Mouse (Mus musculus): ENCODE data around the gene Nkapl. TPM values are rescaled to one million over a fixed set of nuclear protein-coding genes. Genes with fewer than 3 reads are reported as not detected.
A peak's percentile ranks its signal among the peaks of the same experiment; 100 is the strongest.
"Not testable (repeated sequence)": the region's sequence is repeated elsewhere in the genome, so short reads cannot be mapped to it uniquely, and the experiment has no call there.

Nkapl gene
- 2.5 and 3.2 TPM in 2 replicates for polyA plus RNA-seq (2014; fragmentation: Nextera tagmentation; extraction: Ambion mirVana)

GRCm38 (mm10) chr13:21468061-21469019 lies at the start of gene Nkapl:
TSS of gene Nkapl (minus strand) at chr13:21468509.
- WGBS, result under 1% methylated on average over 54 of the region's 54 CpGs
- peak within 1 kb of the TSS; percentile 84 for H3K4me2 ChIP-seq (ENCODE audit: low read depth)
- H3K27me3 ChIP-seq (ENCODE audit: control insufficient read depth, insufficient read depth, low read length), result no peaks in the 10 kb centered on the region
- peak; percentile 99 for ATAC-seq (ENCODE audit: insufficient read depth, low FRiP score, low TSS enrichment)
- H3K4me1 ChIP-seq (ENCODE audit: control insufficient read depth, insufficient read depth, low read length), result no peaks in the 10 kb centered on the region
- H3K9ac ChIP-seq (ENCODE audit: low read length), result peak within 1 kb of the TSS; percentile 76
- H3K27ac ChIP-seq (ENCODE audit: low read depth, low read length), result peak within 1 kb of the TSS; percentile 30; the same call in 1 of the 2 replicates
- peak within 1 kb of the TSS; percentile 52 for H3K4me3 ChIP-seq (ENCODE audit: low read depth, low read length)
- H3K9me3 ChIP-seq (ENCODE audit: control insufficient read depth, low read length), result no peaks in the 10 kb centered on the region
- DNase-seq (ENCODE audit: low spot score), result peak; percentile 90
- H3K36me3 ChIP-seq (ENCODE audit: control insufficient read depth, insufficient read depth, low read length), result no peaks in the 10 kb centered on the region

DNA sequence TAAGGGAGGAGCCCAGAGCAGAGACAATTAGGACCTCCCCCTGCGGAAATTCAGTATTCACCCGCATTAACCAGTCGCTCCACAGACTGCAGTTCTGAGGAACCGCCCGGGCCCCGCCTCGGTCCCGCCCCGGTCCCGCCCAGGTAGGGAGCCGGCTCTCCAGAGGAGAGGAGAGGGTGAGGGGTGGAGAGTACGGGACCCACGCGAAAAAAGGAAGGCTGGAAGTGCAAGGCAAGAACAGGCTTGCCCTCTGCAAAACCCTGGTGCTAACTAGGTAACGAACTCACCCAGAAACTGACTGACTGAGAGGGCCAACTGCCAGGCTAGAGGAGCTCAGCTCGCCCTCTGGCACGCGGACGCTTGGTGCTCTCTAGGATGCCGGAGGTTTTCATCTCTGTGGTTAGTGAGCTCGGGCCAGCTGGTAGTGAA lies 37.9 kb upstream of the Nkapl start:
- Histone ChIP-seq H3K9me3 (ENCODE audit: control insufficient read depth, low read length) (no peaks in the 10 kb centered on the region), H3K4me3 (ENCODE audit: low read depth, low read length) (peak overlapping the region; percentile 66), H3K4me2 (ENCODE audit: low read depth) (peak overlapping the region; percentile 42), H3K4me1 (ENCODE audit: control insufficient read depth, insufficient read depth, low read length) (no peaks in the 10 kb centered on the region), H3K27me3 (ENCODE audit: control insufficient read depth, insufficient read depth, low read length) (no peaks in the 10 kb centered on the region), H3K36me3 (ENCODE audit: control insufficient read depth, insufficient read depth, low read length) (no peaks in the 10 kb centered on the region), H3K9ac (ENCODE audit: low read length) (peak overlapping the region; percentile 74), H3K27ac (ENCODE audit: low read depth, low read length) (0 out of 2 replicates have a peak overlapping the region, but pooled peaks have one; percentile 54)
- ATAC-seq (ENCODE audit: insufficient read depth, low FRiP score, low TSS enrichment) (peak; percentile 98), DNase-seq (ENCODE audit: low spot score) (peak; percentile 88)
- under 1% methylated on average over 21 of the region's 21 CpGs for WGBS

- Histone ChIP-seq H3K4me2 (ENCODE audit: low read depth) (no peak overlapping the region), H3K27ac (ENCODE audit: low read depth, low read length) (no peak overlapping the region), H3K9me3 (ENCODE audit: control insufficient read depth, low read length) (no peaks in the 10 kb centered on the region), H3K27me3 (ENCODE audit: control insufficient read depth, insufficient read depth, low read length) (no peaks in the 10 kb centered on the region), H3K36me3 (ENCODE audit: control insufficient read depth, insufficient read depth, low read length) (no peaks in the 10 kb centered on the region), H3K9ac (ENCODE audit: low read length) (no peak overlapping the region), H3K4me3 (ENCODE audit: low read depth, low read length) (no peak overlapping the region), H3K4me1 (ENCODE audit: control insufficient read depth, insufficient read depth, low read length) (no peaks in the 10 kb centered on the region)
- 90% methylated on average over 5 of the region's 5 CpGs for WGBS
- no peak for ATAC-seq (ENCODE audit: insufficient read depth, low FRiP score, low TSS enrichment)
- no peak for DNase-seq (ENCODE audit: low spot score)
Observed at GRCm38 (mm10) chr13:21502296-21502695, 34.0 kb upstream of the Nkapl start.

DNA sequence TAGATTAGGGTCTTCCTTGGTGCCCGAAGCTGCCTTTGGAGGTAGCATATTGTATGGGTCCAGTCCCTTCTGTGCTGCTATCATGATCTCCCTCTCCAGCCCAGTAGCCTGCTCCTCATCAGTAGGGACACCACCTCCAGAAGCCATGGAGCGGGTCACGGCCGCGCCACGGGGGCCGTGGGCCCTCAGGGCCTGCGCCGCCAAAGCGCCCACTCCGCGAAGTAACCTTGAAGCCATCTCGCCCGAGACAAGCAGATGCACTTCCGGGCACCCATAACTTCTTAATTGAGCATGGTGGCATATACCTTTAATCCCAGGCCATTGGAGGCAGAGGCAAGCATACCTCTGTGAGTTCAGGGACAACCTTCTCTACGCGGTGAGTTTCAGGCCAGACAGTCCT lies 32.9 kb upstream of the Nkapl start, which contains the start of gene Gm11273:
Gene Gm11273 (minus strand): TSS at position 237 of the 400 bp plus-strand sequence.
- ATAC-seq (ENCODE audit: insufficient read depth, low FRiP score, low TSS enrichment); DNase-seq (ENCODE audit: low spot score); H3K9me3 ChIP-seq (ENCODE audit: control insufficient read depth, low read length); H3K4me3 ChIP-seq (ENCODE audit: low read depth, low read length); H3K36me3 ChIP-seq (ENCODE audit: control insufficient read depth, insufficient read depth, low read length); H3K27me3 ChIP-seq (ENCODE audit: control insufficient read depth, insufficient read depth, low read length); H3K4me1 ChIP-seq (ENCODE audit: control insufficient read depth, insufficient read depth, low read length); H3K9ac ChIP-seq (ENCODE audit: low read length); H3K4me2 ChIP-seq (ENCODE audit: low read depth); H3K27ac ChIP-seq (ENCODE audit: low read depth, low read length): not testable (repeated sequence)
- 94% methylated on average over 17 of the region's 17 CpGs for WGBS

DNA sequence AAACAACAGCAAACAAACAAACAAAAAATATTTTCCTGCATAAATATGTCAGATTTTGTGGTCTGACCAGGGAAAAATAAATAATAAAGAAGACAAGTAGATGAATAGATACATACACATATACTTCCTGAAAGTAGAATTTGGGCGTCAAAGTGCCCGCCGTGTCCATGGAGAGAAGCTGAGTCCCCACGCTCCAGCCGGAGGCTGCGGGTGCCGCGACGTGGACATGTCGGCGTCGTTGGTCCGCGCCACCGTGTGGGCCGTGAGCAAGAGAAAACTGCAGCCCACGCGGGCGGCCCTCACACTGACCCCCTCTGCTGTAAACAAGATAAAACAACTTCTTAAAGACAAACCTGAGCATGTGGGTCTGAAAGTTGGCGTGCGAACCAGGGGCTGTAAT lies 26.8 kb upstream of the Nkapl start, which contains the start of gene AK157302:
Gene AK157302 (plus strand): TSS at position 144 of the 400 bp plus-strand sequence.
- Histone ChIP-seq H3K9ac (ENCODE audit: low read length) (no peak within 1 kb of the TSS), H3K4me1 (ENCODE audit: control insufficient read depth, insufficient read depth, low read length) (no peaks in the 10 kb centered on the region), H3K4me2 (ENCODE audit: low read depth) (no peak within 1 kb of the TSS), H3K27ac (ENCODE audit: low read depth, low read length) (no peak within 1 kb of the TSS), H3K27me3 (ENCODE audit: control insufficient read depth, insufficient read depth, low read length) (no peaks in the 10 kb centered on the region), H3K4me3 (ENCODE audit: low read depth, low read length) (no peak within 1 kb of the TSS), H3K36me3 (ENCODE audit: control insufficient read depth, insufficient read depth, low read length) (no peaks in the 10 kb centered on the region), H3K9me3 (ENCODE audit: control insufficient read depth, low read length) (no peaks in the 10 kb centered on the region)
- DNase-seq (ENCODE audit: low spot score) (no peak), ATAC-seq (ENCODE audit: insufficient read depth, low FRiP score, low TSS enrichment) (no peak)
- 95% methylated on average over 21 of the region's 21 CpGs for WGBS

GRCm38 (mm10) chr13:21492847-21493246 lies 24.5 kb upstream of the Nkapl start:
- H3K4me2 ChIP-seq (ENCODE audit: low read depth), result no peak overlapping the region
- H3K9me3 ChIP-seq (ENCODE audit: control insufficient read depth, low read length), result no peaks in the 10 kb centered on the region
- no peaks in the 10 kb centered on the region for H3K36me3 ChIP-seq (ENCODE audit: control insufficient read depth, insufficient read depth, low read length)
- no peak overlapping the region for H3K4me3 ChIP-seq (ENCODE audit: low read depth, low read length)
- H3K4me1 ChIP-seq (ENCODE audit: control insufficient read depth, insufficient read depth, low read length), result no peaks in the 10 kb centered on the region
- no peak overlapping the region for H3K9ac ChIP-seq (ENCODE audit: low read length)
- DNase-seq (ENCODE audit: low spot score) (no peak), ATAC-seq (ENCODE audit: insufficient read depth, low FRiP score, low TSS enrichment) (no peak)
- H3K27me3 ChIP-seq (ENCODE audit: control insufficient read depth, insufficient read depth, low read length), result no peaks in the 10 kb centered on the region
- 95% methylated on average over 5 of the region's 5 CpGs for WGBS
- H3K27ac ChIP-seq (ENCODE audit: low read depth, low read length), result no peak overlapping the region

DNA sequence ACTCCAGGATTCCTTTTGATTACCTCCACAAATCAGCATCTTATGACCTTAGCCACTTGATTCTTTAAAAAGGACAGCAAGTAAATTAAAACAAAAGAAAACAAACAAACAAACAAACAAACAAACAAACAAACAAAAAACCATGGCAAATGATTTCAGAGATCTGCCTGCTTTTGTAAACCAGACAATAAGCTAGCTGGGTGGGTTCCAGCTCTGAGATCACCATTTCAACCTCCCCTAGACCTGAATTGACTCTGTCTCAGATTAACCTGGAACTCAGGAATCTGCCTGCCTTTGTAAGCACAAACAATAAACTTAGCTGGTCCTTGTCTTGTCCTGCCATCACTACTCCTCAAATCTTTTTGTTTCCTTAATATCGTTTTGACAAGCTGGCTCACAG lies 18.6 kb upstream of the Nkapl start:
- Histone ChIP-seq H3K4me3 (ENCODE audit: low read depth, low read length) (no peak overlapping the region), H3K4me1 (ENCODE audit: control insufficient read depth, insufficient read depth, low read length) (no peaks in the 10 kb centered on the region), H3K4me2 (ENCODE audit: low read depth) (no peak overlapping the region), H3K27me3 (ENCODE audit: control insufficient read depth, insufficient read depth, low read length) (no peaks in the 10 kb centered on the region), H3K27ac (ENCODE audit: low read depth, low read length) (no peak overlapping the region), H3K9ac (ENCODE audit: low read length) (no peak overlapping the region), H3K9me3 (ENCODE audit: control insufficient read depth, low read length) (no peaks in the 10 kb centered on the region), H3K36me3 (ENCODE audit: control insufficient read depth, insufficient read depth, low read length) (no peaks in the 10 kb centered on the region; the same call in 1 of the 2 replicates)
- ATAC-seq (ENCODE audit: insufficient read depth, low FRiP score, low TSS enrichment), result no peak
- no peak for DNase-seq (ENCODE audit: low spot score)
- 92% methylated on average over 1 of the region's 1 CpGs for WGBS

- not testable (repeated sequence) for H3K4me1 ChIP-seq (ENCODE audit: control insufficient read depth, insufficient read depth, low read length); H3K36me3 ChIP-seq (ENCODE audit: control insufficient read depth, insufficient read depth, low read length); H3K9me3 ChIP-seq (ENCODE audit: control insufficient read depth, low read length); H3K27me3 ChIP-seq (ENCODE audit: control insufficient read depth, insufficient read depth, low read length); H3K27ac ChIP-seq (ENCODE audit: low read depth, low read length)
- peak within 1 kb of the TSS; percentile 66 for H3K4me2 ChIP-seq (ENCODE audit: low read depth)
- peak within 1 kb of the TSS; percentile 51 for H3K4me3 ChIP-seq (ENCODE audit: low read depth, low read length)
- 2% methylated on average over 30 of the region's 31 CpGs for WGBS
- peak within 1 kb of the TSS; percentile 67 for H3K9ac ChIP-seq (ENCODE audit: low read length)
- ATAC-seq (ENCODE audit: insufficient read depth, low FRiP score, low TSS enrichment) (peak; percentile 70), DNase-seq (ENCODE audit: low spot score) (peak; percentile 78)
Observed at GRCm38 (mm10) chr13:21478759-21479670, 10.7 kb upstream of the Nkapl start, which contains the start of the genes Zkscan4 and Gm10065. TSS of gene Zkscan4 (plus strand) at chr13:21478907. TSS of gene Gm10065 (minus strand) at chr13:21479441.
